Mouse (Mus musculus) liver, embryonic 14.5 days (tissue): Measurements from ENCODE around the gene Med27.

Source experiments
- CTCF ChIP-seq: IDR thresholded peaks from 2 replicates; pipeline ENCODE4 v1.5.1; 2016; ENCODE audit warnings: antibody characterized with exemption, low read depth, control low read depth
- EP300 ChIP-seq: IDR thresholded peaks from 2 replicates; pipeline ENCODE4 v1.6.1; 2016; ENCODE audit warnings: antibody characterized with exemption, low read depth

- TF ChIP-seq CTCF (no peak), EP300 (no peak)
Observed at GRCm38 (mm10) chr2:29465649-29466137, 119.1 kb downstream of the Med27 start.
